Mouse (Mus musculus): ENCODE results near the gene Fgd6. TPM values are rescaled to one million over a fixed set of nuclear protein-coding genes. Genes with fewer than 3 reads are reported as not detected.
A peak's percentile ranks its signal among the peaks of the same experiment; 100 is the strongest.

The Fgd6 gene
- polyA plus RNA-seq, 1 experiment: 2.3 TPM

DNA sequence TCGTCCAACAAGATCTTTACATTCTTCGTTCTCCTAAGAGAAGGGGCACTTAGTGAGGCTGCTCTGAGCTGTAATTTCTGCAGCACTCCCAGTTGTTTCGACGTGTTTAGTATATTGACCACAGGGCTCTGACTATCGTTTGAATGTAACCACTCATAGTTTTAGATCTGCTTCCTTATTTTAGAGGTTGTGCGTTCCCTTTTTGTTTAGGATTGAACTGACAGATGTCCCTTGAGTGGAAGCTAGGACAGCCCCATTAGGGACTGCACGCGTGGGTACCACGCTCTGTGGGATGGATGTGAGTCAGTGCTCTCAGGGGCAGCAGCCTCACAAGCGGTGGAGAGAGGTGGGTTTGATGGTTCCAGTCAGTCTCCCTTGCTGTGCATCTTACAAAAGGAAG, 69.7 kb downstream of the Fgd6 start:
- Histone ChIP-seq H3K27me3 (replicated peaks; ENCODE audit: control insufficient read depth, insufficient read depth, low read length) (no peaks in the 10 kb centered on the region), H3K4me3 (ENCODE audit: insufficient read depth, low read depth, low read length) (no peak overlapping the region), H3K4me1 (ENCODE audit: control insufficient read depth, insufficient read depth, low read length) (no peaks in the 10 kb centered on the region; the same call in 1 of the 2 replicates), H3K36me3 (ENCODE audit: control insufficient read depth, insufficient read depth, low read length) (no peaks in the 10 kb centered on the region), H3K27ac (ENCODE audit: insufficient read depth, low read depth, low read length) (no peak overlapping the region)
- WGBS: 92% methylated on average over 10 of the region's 10 CpGs
- no peak for TF ChIP-seq POLR2A (IDR thresholded peaks at IDR 0.05; ENCODE audit: low read depth, low read length)
- TF ChIP-seq CTCF (conservative IDR thresholded peaks at IDR 0.05; ENCODE audit: insufficient read depth, insufficient read length, low read depth, low read length): no peak
- no peak for DNase-seq

DNA sequence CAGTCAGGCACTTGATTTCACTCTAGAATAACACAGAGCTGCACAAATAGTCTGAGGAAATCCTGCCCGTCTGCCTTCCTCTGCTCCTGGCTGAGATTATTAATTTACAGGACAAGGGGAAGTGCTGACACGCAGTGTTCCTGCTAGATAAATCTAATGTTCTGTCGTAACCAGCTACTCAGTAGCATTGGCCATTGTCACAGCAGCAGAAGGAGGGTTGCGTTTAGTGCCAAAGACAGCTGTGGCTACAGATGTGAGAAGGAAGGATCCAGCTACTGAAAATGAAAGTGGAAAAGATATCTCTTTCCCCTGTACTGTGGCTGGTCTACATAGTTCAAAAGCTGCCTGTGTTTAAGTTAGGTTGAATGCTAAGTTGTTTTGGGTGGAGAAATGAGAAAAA, 71.4 kb downstream of the Fgd6 start:
- no peaks in the 10 kb centered on the region; the same call in 1 of the 2 replicates for H3K4me1 ChIP-seq (ENCODE audit: control insufficient read depth, insufficient read depth, low read length)
- H3K36me3 ChIP-seq (ENCODE audit: control insufficient read depth, insufficient read depth, low read length): no peaks in the 10 kb centered on the region
- no peaks in the 10 kb centered on the region for H3K27me3 ChIP-seq (replicated peaks; ENCODE audit: control insufficient read depth, insufficient read depth, low read length)
- peak; percentile 82 for DNase-seq
- WGBS: 15% methylated on average over 4 of the region's 4 CpGs
- TF ChIP-seq CTCF (conservative IDR thresholded peaks at IDR 0.05; ENCODE audit: insufficient read depth, insufficient read length, low read depth, low read length) (no peak), POLR2A (IDR thresholded peaks at IDR 0.05; ENCODE audit: low read depth, low read length) (no peak)
- peak overlapping the region; percentile 77; the same call in 1 of the 2 replicates for H3K27ac ChIP-seq (ENCODE audit: insufficient read depth, low read depth, low read length)
- H3K4me3 ChIP-seq (ENCODE audit: insufficient read depth, low read depth, low read length): no peak overlapping the region

DNA sequence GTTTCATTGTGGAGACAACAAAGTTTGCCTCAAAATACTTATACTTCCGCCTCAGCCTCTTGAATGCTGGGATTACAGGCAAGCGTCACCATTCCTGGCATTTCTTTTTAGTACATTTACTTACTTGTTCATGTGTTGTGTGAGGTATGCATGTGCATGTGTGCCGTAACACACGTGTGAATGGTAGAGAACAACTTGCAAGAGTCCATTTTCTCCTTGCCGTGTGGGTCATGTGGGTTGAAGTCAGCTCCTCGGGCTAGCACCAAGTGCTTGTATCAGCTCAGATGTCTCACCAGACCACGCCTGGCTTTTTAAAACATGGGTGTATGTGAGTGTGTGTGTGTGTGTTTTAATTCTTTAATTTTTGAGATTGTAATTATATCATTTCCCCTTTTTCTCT, 71.8 kb downstream of the Fgd6 start:
- peak overlapping the region; percentile 77 for H3K27ac ChIP-seq (ENCODE audit: insufficient read depth, low read depth, low read length)
- no peak for TF ChIP-seq POLR2A (IDR thresholded peaks at IDR 0.05; ENCODE audit: low read depth, low read length)
- no peak for TF ChIP-seq CTCF (conservative IDR thresholded peaks at IDR 0.05; ENCODE audit: insufficient read depth, insufficient read length, low read depth, low read length)
- 80% methylated on average over 7 of the region's 7 CpGs for WGBS

DNA sequence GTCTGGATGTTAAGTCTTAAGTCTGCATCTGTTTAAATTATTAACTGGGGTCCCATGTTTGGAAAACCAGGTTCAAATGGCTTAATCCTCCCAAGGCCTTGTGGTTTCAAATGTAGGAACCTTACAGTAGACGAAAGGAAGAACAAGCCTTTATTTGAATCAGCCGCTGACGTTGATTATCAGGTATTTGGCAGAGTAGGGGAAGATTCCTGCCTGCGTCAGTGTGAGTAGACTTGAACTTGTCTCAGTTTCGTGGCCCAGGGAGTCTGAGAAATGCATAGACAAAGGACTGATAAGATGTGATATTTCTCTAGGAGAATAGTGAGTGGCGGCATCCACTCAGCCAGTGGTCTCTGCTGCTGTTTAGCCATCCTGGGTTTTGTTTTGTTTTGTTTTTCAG, 73.0 kb downstream of the Fgd6 start:
- Histone ChIP-seq H3K36me3 (ENCODE audit: control insufficient read depth, insufficient read depth, low read length) (no peaks in the 10 kb centered on the region), H3K4me3 (ENCODE audit: insufficient read depth, low read depth, low read length) (no peak overlapping the region), H3K27ac (ENCODE audit: insufficient read depth, low read depth, low read length) (no peak overlapping the region), H3K27me3 (replicated peaks; ENCODE audit: control insufficient read depth, insufficient read depth, low read length) (no peaks in the 10 kb centered on the region), H3K4me1 (ENCODE audit: control insufficient read depth, insufficient read depth, low read length) (no peaks in the 10 kb centered on the region; the same call in 1 of the 2 replicates)
- no peak for DNase-seq
- WGBS: 97% methylated on average over 6 of the region's 6 CpGs
- TF ChIP-seq POLR2A (IDR thresholded peaks at IDR 0.05; ENCODE audit: low read depth, low read length) (no peak), CTCF (conservative IDR thresholded peaks at IDR 0.05; ENCODE audit: insufficient read depth, insufficient read length, low read depth, low read length) (no peak)

More for the DNA sequence above, 71.8 kb downstream of the Fgd6 start:
- no peak for DNase-seq
- Histone ChIP-seq H3K27me3 (replicated peaks; ENCODE audit: control insufficient read depth, insufficient read depth, low read length) (no peaks in the 10 kb centered on the region), H3K4me1 (ENCODE audit: control insufficient read depth, insufficient read depth, low read length) (no peaks in the 10 kb centered on the region; the same call in 1 of the 2 replicates), H3K36me3 (ENCODE audit: control insufficient read depth, insufficient read depth, low read length) (no peaks in the 10 kb centered on the region), H3K4me3 (ENCODE audit: insufficient read depth, low read depth, low read length) (no peak overlapping the region)

DNA sequence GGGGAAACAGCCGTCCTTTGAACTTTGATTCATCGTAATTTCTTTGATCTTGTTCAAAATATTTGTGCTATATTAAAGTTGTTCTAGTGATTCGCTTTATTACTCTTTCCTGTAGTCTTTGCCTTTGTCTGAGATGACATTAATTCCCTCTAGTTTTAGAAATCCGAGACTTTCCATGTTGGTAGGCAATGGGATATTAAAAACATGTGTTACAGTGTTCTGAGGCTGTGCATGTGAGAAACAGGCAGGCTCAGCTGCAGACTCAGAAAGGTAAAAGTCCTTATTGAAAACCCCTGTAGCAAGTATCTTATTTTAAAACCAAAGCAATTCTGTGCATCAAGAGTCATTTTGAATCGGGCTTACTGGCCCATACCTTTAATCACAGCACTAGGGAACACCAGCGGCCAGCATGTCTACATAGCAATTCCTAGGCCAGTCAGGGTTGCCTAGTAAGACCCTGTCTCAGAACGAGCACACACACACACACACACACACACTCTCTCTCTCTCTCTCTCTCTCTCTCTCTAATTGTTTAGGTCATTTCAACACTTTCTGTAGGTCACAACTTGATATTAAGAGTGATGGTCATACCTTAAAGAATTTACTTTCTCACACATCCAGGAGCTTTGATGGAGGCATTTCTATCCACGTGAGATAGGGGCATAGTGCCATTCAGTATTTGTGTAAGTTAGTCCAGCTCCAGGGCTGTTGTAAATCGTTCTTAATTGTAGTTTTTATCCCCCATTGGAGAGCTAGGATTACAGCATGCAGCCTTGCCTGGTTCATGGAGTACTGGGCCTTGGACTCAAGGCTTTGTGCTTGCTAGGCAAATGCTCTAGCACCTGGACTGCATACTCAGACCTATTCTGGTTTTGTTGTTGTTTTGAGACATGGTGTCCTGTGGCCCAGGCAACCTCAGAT, 75.3 kb downstream of the Fgd6 start:
- TF ChIP-seq CTCF (conservative IDR thresholded peaks at IDR 0.05; ENCODE audit: insufficient read depth, insufficient read length, low read depth, low read length): no peak
- no peak for TF ChIP-seq POLR2A (IDR thresholded peaks at IDR 0.05; ENCODE audit: low read depth, low read length)
- Histone ChIP-seq H3K4me1 (ENCODE audit: control insufficient read depth, insufficient read depth, low read length) (peaks cover 2% of the 10 kb centered on the region; the same call in 1 of the 2 replicates), H3K27me3 (replicated peaks; ENCODE audit: control insufficient read depth, insufficient read depth, low read length) (no peaks in the 10 kb centered on the region), H3K4me3 (ENCODE audit: insufficient read depth, low read depth, low read length) (no peak overlapping the region), H3K27ac (ENCODE audit: insufficient read depth, low read depth, low read length) (no peak overlapping the region), H3K36me3 (ENCODE audit: control insufficient read depth, insufficient read depth, low read length) (no peaks in the 10 kb centered on the region)
- 76% methylated on average over 9 of the region's 9 CpGs for WGBS
- no peak for DNase-seq

DNA sequence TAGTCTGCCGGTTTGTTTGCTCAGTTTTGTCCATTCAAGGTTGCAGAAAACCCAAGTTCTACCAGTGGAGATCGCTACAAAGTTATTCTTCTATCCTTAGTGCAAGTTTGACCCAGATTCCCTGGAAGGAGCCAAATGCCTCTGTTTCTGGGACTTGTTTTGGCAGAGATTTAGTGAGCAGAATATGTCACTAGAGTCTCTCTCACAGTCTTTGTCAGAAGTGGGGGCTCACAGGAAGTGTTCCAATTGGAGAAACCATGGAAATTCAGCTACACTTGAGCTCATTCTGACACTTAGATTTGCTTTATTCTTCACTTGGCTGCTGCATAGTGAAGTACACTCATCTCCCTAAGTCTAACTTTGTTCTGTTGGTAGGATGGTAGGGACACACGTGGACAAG, 76.4 kb downstream of the Fgd6 start:
- no peak for DNase-seq
- no peak overlapping the region for H3K27ac ChIP-seq (ENCODE audit: insufficient read depth, low read depth, low read length)
- WGBS: 82% methylated on average over 3 of the region's 3 CpGs
- TF ChIP-seq CTCF (conservative IDR thresholded peaks at IDR 0.05; ENCODE audit: insufficient read depth, insufficient read length, low read depth, low read length): no peak
- no peak for TF ChIP-seq POLR2A (IDR thresholded peaks at IDR 0.05; ENCODE audit: low read depth, low read length)
- H3K4me3 ChIP-seq (ENCODE audit: insufficient read depth, low read depth, low read length): no peak overlapping the region
- H3K4me1 ChIP-seq (ENCODE audit: control insufficient read depth, insufficient read depth, low read length): peaks cover 2% of the 10 kb centered on the region; the same call in 1 of the 2 replicates
- H3K27me3 ChIP-seq (replicated peaks; ENCODE audit: control insufficient read depth, insufficient read depth, low read length): no peaks in the 10 kb centered on the region
- H3K36me3 ChIP-seq (ENCODE audit: control insufficient read depth, insufficient read depth, low read length): no peaks in the 10 kb centered on the region

DNA sequence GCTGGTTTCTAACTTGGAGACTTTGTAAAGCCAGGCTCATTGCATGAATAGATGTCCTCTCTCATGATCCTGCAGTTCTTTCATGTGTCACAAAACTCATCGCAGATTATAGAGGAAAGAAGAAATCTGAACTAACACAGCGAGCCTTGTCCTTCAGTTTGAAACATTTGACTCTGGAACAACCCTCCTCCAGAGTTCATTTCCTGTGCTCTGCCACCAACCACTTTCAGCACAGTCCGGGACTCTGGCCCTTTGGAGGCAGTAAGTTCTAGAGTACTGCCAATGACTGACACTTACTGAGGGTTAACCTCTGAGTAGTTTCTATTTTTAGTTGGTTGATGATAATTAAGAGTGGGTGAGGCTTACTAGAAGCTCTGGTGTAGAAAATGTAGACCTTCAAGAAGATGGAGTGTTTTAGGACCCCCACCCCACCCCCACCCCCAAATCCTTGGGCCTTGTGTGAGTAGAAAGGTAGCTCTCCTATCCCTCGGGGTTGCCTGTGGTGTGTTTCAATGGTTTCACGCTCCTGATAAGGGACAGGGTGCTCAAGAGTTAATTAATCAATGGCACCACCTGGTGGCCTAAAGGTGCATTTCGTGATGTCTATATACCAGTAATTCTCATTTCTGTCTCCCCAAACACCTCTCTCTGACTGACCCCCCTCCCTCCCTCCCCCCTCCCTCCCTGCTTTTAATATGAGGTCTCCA, 80.2 kb downstream of the Fgd6 start:
- no peaks in the 10 kb centered on the region for H3K27me3 ChIP-seq (replicated peaks; ENCODE audit: control insufficient read depth, insufficient read depth, low read length)
- H3K36me3 ChIP-seq (ENCODE audit: control insufficient read depth, insufficient read depth, low read length): no peaks in the 10 kb centered on the region
- DNase-seq: peak; percentile 87
- H3K27ac ChIP-seq (ENCODE audit: insufficient read depth, low read depth, low read length): no peak overlapping the region
- H3K4me3 ChIP-seq (ENCODE audit: insufficient read depth, low read depth, low read length): no peak overlapping the region
- TF ChIP-seq CTCF (conservative IDR thresholded peaks at IDR 0.05; ENCODE audit: insufficient read depth, insufficient read length, low read depth, low read length) (peak; percentile 53), POLR2A (IDR thresholded peaks at IDR 0.05; ENCODE audit: low read depth, low read length) (no peak)
- 15% methylated on average over 6 of the region's 6 CpGs for WGBS
- peaks cover 2% of the 10 kb centered on the region; the same call in 1 of the 2 replicates for H3K4me1 ChIP-seq (ENCODE audit: control insufficient read depth, insufficient read depth, low read length)
